Mouse (Mus musculus): ENCODE measurements around the gene Eef1akmt2. TPM values are rescaled to one million over a fixed set of nuclear protein-coding genes. Genes with fewer than 3 reads are reported as not detected.

Eef1akmt2 gene
- polyA plus RNA-seq, 1 experiment from 2014 or later = 31.4 TPM

DNA sequence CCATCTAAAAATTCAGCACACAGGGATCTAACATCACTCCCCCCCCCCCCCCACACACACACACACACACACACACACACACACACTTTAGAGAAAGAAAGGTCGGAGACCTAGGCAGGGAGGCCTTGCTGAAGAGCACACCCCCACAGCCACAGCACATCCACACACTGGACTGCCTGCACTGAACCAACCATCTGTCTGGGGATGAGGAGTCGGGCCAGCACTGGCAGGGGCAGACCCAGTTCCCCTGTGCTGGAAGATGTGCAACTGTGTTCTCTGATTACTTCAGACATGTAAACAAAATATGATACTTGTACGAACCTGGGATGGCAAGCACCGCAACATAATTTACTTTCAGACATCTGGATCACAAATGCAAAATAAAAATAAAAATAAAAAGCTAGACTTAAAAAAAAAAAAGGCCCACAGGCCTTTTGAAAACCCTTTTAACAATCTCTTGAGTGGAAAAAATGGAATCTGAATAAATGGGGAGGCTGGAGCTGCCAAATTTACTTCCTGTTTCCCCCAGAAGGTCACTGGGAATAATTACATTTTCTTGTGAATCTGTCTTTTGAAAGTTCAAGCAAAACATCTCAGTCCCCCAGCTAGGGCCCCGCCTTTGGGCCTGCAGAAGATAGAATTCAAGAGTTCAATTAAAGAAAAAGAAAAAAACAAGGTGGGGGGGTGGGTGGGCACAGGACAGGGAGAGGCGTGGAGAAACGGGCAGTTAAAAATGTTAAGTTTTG is 44.2 kb downstream of the Eef1akmt2 start:
- Histone ChIP-seq H3K9me3 (replicated peaks) (no peaks in the 10 kb centered on the region), H3K27me3 (replicated peaks) (peaks cover 2% of the 10 kb centered on the region), H3K36me3 (no peaks in the 10 kb centered on the region), H3K4me2 (peak overlapping the region; percentile 54), H3K27ac (peak overlapping the region; percentile 80), H3K9ac (peak overlapping the region; percentile 52), H3K4me1 (peaks cover 97% of the 10 kb centered on the region), H3K4me3 (no peak overlapping the region)
- whole genome bisulfite sequencing (ENCODE audit: insufficient replicate concordance) = 75% methylated on average over 7 of the region's 7 CpGs
- no peak for ATAC-seq

DNA sequence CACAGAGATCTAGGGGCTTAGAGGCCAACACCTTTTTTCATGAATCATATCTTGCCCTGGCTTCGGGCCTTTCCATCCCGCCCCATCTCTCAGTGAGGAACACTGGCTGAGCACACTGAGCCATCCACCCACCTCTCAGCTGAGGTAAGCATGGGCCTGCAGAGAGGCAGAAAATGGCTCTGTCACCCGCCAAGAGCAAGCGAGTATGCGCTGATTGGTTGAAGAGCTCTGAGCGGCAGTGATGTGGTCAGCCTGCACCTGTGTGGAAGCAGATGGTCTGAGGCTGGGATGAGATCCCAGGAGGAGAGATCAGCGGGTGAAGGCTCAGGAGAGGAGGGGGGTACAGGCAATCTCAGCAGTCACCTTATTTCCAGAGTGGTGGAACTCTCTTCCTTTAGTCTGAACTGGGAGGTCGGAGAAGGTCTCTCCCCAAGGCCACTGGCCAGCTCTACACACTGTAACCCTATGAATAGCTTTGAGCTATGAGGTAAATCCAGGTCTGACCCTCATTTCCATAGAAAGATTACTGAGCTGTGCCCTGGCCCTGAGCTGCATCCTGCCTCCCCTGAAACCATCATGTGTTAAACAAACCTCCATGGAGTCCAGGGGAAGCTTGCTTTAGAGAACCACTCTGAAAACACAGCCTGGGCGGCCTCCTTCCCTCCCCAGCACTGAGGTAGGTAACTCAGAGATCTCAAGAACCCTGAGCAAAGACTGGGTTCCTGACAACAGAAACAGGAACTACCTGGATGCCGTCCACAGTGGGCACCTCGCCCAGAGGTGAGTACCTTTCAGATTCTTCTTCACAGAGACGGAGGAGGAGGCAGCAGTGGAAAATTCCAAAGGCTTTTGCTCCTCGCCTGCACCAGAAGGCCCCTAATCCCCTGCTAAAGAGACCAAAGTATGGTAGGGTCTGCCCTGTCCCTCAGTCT is 45.3 kb downstream of the Eef1akmt2 start:
- H3K4me1 ChIP-seq = peaks cover 99% of the 10 kb centered on the region
- H3K9me3 ChIP-seq (replicated peaks) = no peaks in the 10 kb centered on the region
- peaks cover 5% of the 10 kb centered on the region; the same call in 1 of the 2 replicates for H3K36me3 ChIP-seq
- H3K27ac ChIP-seq = peak overlapping the region; percentile 80
- no peaks in the 10 kb centered on the region for H3K27me3 ChIP-seq (replicated peaks)
- H3K9ac ChIP-seq = no peak overlapping the region
- no peak overlapping the region for H3K4me2 ChIP-seq
- ATAC-seq = no peak
- H3K4me3 ChIP-seq = no peak overlapping the region
- 73% methylated on average over 13 of the region's 13 CpGs for WGBS (ENCODE audit: insufficient replicate concordance)

GRCm38 (mm10) chr7:132806286-132806685 is 46.2 kb downstream of the Eef1akmt2 start:
- WGBS (ENCODE audit: insufficient replicate concordance) = 79% methylated on average over 5 of the region's 5 CpGs
- peak overlapping the region; percentile 57; the same call in 1 of the 2 replicates for H3K27ac ChIP-seq

GRCm38 (mm10) chr7:132804951-132805350 is 47.5 kb downstream of the Eef1akmt2 start:
- ATAC-seq = peak; percentile 80
- Histone ChIP-seq H3K27me3 (replicated peaks) (no peaks in the 10 kb centered on the region), H3K9ac (peak overlapping the region; percentile 30; the same call in 1 of the 2 replicates), H3K27ac (peak overlapping the region; percentile 76), H3K9me3 (replicated peaks) (no peaks in the 10 kb centered on the region), H3K4me1 (peaks cover 98% of the 10 kb centered on the region), H3K36me3 (peaks cover 14% of the 10 kb centered on the region; the same call in 1 of the 2 replicates), H3K4me3 (no peak overlapping the region), H3K4me2 (peak overlapping the region; percentile 38)
- WGBS (ENCODE audit: insufficient replicate concordance) = 15% methylated on average over 5 of the region's 5 CpGs

More at GRCm38 (mm10) chr7:132806286-132806685, 46.2 kb downstream of the Eef1akmt2 start:
- Histone ChIP-seq H3K9ac (no peak overlapping the region), H3K4me2 (no peak overlapping the region), H3K4me1 (peaks cover 98% of the 10 kb centered on the region), H3K4me3 (no peak overlapping the region), H3K9me3 (replicated peaks) (no peaks in the 10 kb centered on the region), H3K36me3 (peaks cover 7% of the 10 kb centered on the region; the same call in 1 of the 2 replicates), H3K27me3 (replicated peaks) (no peaks in the 10 kb centered on the region)
- ATAC-seq = no peak

GRCm38 (mm10) chr7:132804461-132804860 is 48.0 kb downstream of the Eef1akmt2 start:
- Histone ChIP-seq H3K4me1 (peaks cover 98% of the 10 kb centered on the region), H3K27me3 (replicated peaks) (no peaks in the 10 kb centered on the region), H3K27ac (peak overlapping the region; percentile 76), H3K36me3 (peaks cover 14% of the 10 kb centered on the region; the same call in 1 of the 2 replicates), H3K9ac (peak overlapping the region; percentile 30), H3K4me3 (no peak overlapping the region), H3K4me2 (peak overlapping the region; percentile 38), H3K9me3 (replicated peaks) (no peaks in the 10 kb centered on the region)
- ATAC-seq = no peak
- 65% methylated on average over 7 of the region's 7 CpGs for WGBS (ENCODE audit: insufficient replicate concordance)

GRCm38 (mm10) chr7:132803962-132804361 is 48.5 kb downstream of the Eef1akmt2 start:
- peaks cover 98% of the 10 kb centered on the region for H3K4me1 ChIP-seq
- 35% methylated on average over 3 of the region's 3 CpGs for WGBS (ENCODE audit: insufficient replicate concordance)
- H3K4me2 ChIP-seq = peak overlapping the region; percentile 38
- peak overlapping the region; percentile 76 for H3K27ac ChIP-seq
- no peaks in the 10 kb centered on the region for H3K27me3 ChIP-seq (replicated peaks)
- no peak overlapping the region for H3K4me3 ChIP-seq
- peaks cover 14% of the 10 kb centered on the region; the same call in 1 of the 2 replicates for H3K36me3 ChIP-seq
- H3K9me3 ChIP-seq (replicated peaks) = no peaks in the 10 kb centered on the region
- H3K9ac ChIP-seq = peak overlapping the region; percentile 30; the same call in 1 of the 2 replicates
- ATAC-seq = peak; percentile 53

DNA sequence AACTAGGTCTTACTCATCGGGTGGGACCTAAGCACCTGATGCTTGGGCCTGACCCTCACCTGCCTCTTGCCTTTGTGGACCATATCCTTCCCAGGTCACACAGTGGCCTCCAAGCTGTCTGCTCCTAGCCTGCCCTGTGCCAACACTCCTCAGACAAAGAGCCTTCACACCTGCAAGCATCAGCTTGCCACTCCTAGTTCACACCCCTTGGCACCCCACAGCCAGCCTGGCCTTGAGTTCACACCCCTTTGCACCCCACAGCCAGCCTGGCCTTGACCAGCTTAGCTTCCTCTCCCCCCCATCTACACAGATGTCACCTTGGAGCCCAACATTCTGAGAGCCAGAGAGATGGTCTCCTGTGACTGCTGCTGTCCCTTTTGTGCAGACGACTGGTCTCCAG is 49.1 kb downstream of the Eef1akmt2 start:
- 0 out of 2 replicates have a peak overlapping the region, but pooled peaks have one; percentile 5 for H3K9ac ChIP-seq
- H3K4me1 ChIP-seq = peaks cover 97% of the 10 kb centered on the region
- H3K9me3 ChIP-seq (replicated peaks) = no peaks in the 10 kb centered on the region
- H3K36me3 ChIP-seq = peaks cover 14% of the 10 kb centered on the region; the same call in 1 of the 2 replicates
- H3K27ac ChIP-seq = peak overlapping the region; percentile 76
- H3K27me3 ChIP-seq (replicated peaks) = no peaks in the 10 kb centered on the region
- 71% methylated on average over 2 of the region's 2 CpGs for WGBS (ENCODE audit: insufficient replicate concordance)
- no peak for ATAC-seq
- H3K4me3 ChIP-seq = no peak overlapping the region
- H3K4me2 ChIP-seq = no peak overlapping the region

DNA sequence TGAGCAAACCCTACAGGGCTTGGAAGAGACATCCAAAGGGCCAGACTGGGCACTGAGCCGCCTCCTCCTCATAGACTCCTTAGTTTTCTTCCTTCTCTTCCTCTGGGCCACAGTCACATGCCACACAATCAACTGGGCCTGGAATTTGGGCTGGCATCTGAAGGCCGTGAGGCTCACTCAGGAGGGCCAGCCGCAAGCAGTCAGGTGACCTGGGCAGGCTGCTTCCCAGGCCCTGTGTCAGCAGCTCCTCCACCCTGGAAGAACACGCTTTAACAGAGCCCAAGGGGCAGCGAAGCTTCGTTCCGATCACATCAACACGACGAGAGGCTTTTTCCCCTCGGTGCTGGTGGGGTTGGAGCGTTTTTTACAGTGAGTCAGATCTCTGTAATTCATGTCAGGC is 49.8 kb downstream of the Eef1akmt2 start:
- H3K4me3 ChIP-seq = no peak overlapping the region
- 84% methylated on average over 11 of the region's 11 CpGs for WGBS (ENCODE audit: insufficient replicate concordance)
- H3K27ac ChIP-seq = peak overlapping the region; percentile 12; the same call in 1 of the 2 replicates
- no peak overlapping the region for H3K4me2 ChIP-seq
- H3K36me3 ChIP-seq = peaks cover 14% of the 10 kb centered on the region; the same call in 1 of the 2 replicates
- H3K4me1 ChIP-seq = peaks cover 91% of the 10 kb centered on the region
- H3K27me3 ChIP-seq (replicated peaks) = no peaks in the 10 kb centered on the region
- H3K9me3 ChIP-seq (replicated peaks) = no peaks in the 10 kb centered on the region
- ATAC-seq = no peak
- no peak overlapping the region for H3K9ac ChIP-seq

GRCm38 (mm10) chr7:132802066-132802465 is 50.4 kb downstream of the Eef1akmt2 start:
- Histone ChIP-seq H3K36me3 (peaks cover 14% of the 10 kb centered on the region; the same call in 1 of the 2 replicates), H3K4me2 (no peak overlapping the region), H3K9ac (no peak overlapping the region), H3K4me3 (no peak overlapping the region), H3K27me3 (replicated peaks) (no peaks in the 10 kb centered on the region), H3K4me1 (peaks cover 84% of the 10 kb centered on the region), H3K27ac (peak overlapping the region; percentile 12; the same call in 1 of the 2 replicates), H3K9me3 (replicated peaks) (no peaks in the 10 kb centered on the region)
- WGBS (ENCODE audit: insufficient replicate concordance) = 79% methylated on average over 2 of the region's 2 CpGs
- ATAC-seq = no peak

- Histone ChIP-seq H3K27ac (peak overlapping the region; percentile 12; the same call in 1 of the 2 replicates), H3K4me2 (no peak overlapping the region), H3K4me3 (no peak overlapping the region), H3K9me3 (replicated peaks) (no peaks in the 10 kb centered on the region), H3K9ac (no peak overlapping the region), H3K36me3 (peaks cover 14% of the 10 kb centered on the region; the same call in 1 of the 2 replicates), H3K4me1 (peaks cover 79% of the 10 kb centered on the region), H3K27me3 (replicated peaks) (no peaks in the 10 kb centered on the region)
- ATAC-seq = no peak
- WGBS (ENCODE audit: insufficient replicate concordance) = 79% methylated on average over 5 of the region's 5 CpGs
These were observed 51.0 kb downstream of the Eef1akmt2 start for GRCm38 (mm10) chr7:132801509-132801908.

- Histone ChIP-seq H3K4me2 (no peak overlapping the region), H3K9me3 (replicated peaks) (no peaks in the 10 kb centered on the region), H3K9ac (no peak overlapping the region), H3K4me1 (peaks cover 72% of the 10 kb centered on the region), H3K27ac (0 out of 2 replicates have a peak overlapping the region, but pooled peaks have one; percentile 21), H3K27me3 (replicated peaks) (no peaks in the 10 kb centered on the region), H3K36me3 (peaks cover 14% of the 10 kb centered on the region; the same call in 1 of the 2 replicates), H3K4me3 (no peak overlapping the region)
- no peak for ATAC-seq
- WGBS (ENCODE audit: insufficient replicate concordance) = 84% methylated on average over 10 of the region's 10 CpGs
These were observed 51.6 kb downstream of the Eef1akmt2 start for GRCm38 (mm10) chr7:132800868-132801267.

Measured in liver, embryonic 12.5 days (tissue).